Mouse (Mus musculus) E14TG2a.4 (cell line): Measurements from ENCODE around the gene Tmem86a.

Experiments
- CTCF ChIP-seq: conservative IDR thresholded peaks from 2 replicates; pipeline ENCODE4 v1.5.1; 2014; ENCODE audit warnings: low read length
- NANOG ChIP-seq: IDR thresholded peaks from 2 replicates; pipeline ENCODE4 v1.6.1; 2014; ENCODE audit warnings: borderline replicate concordance, low read length, mixed read lengths
- POU5F1 ChIP-seq: IDR thresholded peaks from 2 replicates; pipeline ENCODE4 v1.6.1; 2014; ENCODE audit warnings: low read length, borderline replicate concordance

DNA sequence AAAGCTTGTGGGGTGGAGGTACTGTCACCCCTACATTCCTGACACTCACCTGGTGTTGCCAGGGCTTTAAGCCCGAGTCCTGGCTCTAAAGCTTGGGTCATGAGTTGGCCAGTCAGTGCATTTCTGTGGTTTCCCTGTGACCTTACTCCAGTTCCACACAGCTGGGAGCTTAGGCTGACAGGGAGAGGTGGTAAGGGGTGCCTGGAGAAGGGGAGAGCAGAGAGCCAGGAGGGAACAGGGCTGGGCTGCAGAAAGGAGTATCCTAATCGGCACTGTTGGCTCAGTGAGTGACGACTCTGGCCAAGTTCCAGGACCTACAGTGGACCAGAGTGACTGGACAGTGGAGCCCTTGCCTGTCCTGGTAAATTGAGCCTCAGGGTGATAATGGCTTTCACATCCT is 1.9 kb downstream of the Tmem86a start:
- TF ChIP-seq CTCF (no peak), NANOG (no peak), POU5F1 (no peak)
